Mouse (Mus musculus) megakaryocyte, embryonic 14.5 days (primary cell): ENCODE data around the gene Psd.

Experiments
- FLI1 ChIP-seq: IDR thresholded peaks from 2 replicates; pipeline ENCODE4 v1.6.1; 2012; ENCODE audit warnings: low read length, inconsistent platforms, mixed read lengths
- GATA1 ChIP-seq: IDR thresholded peaks from 3 replicates; pipeline ENCODE4 v1.6.1; 2012; ENCODE audit warnings: mixed read lengths, low read length, inconsistent platforms, borderline replicate concordance

DNA sequence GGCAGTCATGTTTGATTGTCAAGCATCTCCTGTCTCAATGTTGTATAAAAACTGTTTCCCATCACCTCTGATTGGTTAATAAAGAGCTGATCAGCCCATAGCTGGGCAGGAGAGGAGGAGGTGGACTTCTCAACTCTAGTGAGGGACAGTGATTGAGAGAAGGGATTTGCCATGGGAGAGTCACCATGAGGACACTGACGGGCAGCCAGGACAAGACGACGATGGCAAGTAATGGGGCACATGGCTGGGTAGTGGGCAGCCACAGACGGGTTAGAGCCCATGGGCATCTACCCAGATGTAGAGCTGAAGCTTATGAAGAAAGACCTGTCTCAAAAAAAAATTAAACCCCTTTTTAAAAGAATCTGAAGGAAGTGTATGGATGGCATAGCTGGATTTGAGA, 24.4 kb downstream of the Psd start:
- TF ChIP-seq GATA1 (no peak), FLI1 (no peak)
